Mouse (Mus musculus) adipocyte (in vitro differentiated cells): ENCODE data around the gene Ctf2.

Experiments
- DNase-seq: peaks from one replicate; pipeline ENCODE4 v3.0.0-alpha.2; 2016; ENCODE audit warnings: low spot score

The Ctf2 gene

DNA sequence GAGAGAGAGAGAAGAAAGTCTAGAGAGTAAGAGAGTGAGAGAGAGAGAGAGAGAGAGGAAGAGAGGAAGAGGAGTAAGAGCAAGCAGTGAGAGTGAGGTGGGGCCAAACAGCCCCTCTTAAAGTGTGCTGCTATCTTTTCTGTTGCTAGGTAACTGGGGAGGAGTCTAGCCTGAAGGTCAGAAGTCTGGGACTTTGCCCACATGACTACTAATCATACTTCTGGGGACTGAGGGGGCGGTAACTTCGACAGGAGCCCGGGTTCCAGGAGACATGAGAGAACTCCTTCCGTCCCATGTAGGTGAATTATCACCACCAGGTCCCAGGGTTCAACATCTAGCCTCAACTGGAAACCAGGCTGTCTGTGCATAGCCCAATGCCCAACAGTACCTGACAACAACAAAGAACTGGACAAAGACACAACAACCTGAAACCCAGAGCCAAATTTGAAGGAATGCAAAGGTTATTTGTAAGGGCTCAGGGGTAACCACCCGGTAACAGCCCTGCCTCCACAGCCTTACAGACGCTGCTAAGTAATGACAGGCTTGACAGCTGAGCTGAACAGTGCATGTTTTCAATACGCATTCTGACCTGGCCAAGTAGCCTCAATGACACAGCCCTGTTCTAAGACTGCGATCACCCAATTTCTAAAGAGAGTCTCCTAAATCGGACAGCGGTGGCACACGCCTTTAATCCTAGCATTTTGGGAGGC is 45.1 kb downstream of the Ctf2 start:
- no peak for DNase-seq

DNA sequence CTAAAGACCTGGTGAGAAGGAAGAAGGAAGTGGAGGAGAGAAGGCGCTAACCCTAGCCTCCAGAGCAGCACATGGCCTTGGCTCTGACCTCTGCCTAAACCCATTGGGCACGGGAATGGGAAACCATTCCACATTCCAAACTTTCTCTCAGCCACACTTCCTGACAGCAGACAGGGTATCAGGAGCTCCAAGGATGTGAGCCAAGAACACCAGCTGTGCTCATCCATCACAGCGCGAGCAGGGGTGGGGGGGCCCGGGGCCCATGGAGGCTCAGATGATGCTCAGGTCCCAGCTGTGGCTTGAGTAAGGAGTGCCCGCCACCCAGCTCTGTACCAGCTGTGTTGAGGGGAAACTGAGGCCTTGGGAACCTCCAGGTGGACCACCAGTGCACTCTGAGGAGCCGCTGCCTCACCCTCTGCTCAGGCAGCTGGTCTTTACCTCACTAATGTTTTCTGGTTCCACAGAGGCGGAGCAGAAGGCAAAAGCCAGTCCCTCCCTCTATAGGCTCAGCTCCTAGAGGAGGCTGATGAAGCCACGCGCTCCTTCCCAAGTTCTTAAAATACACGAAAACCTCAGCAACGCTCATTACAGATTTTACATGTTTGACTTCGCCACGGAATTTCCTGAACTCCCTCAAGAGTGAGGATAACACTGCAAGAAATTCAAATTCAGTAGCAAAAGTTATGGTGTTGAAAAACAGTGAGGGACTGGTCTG is 46.5 kb downstream of the Ctf2 start:
- DNase-seq: no peak

DNA sequence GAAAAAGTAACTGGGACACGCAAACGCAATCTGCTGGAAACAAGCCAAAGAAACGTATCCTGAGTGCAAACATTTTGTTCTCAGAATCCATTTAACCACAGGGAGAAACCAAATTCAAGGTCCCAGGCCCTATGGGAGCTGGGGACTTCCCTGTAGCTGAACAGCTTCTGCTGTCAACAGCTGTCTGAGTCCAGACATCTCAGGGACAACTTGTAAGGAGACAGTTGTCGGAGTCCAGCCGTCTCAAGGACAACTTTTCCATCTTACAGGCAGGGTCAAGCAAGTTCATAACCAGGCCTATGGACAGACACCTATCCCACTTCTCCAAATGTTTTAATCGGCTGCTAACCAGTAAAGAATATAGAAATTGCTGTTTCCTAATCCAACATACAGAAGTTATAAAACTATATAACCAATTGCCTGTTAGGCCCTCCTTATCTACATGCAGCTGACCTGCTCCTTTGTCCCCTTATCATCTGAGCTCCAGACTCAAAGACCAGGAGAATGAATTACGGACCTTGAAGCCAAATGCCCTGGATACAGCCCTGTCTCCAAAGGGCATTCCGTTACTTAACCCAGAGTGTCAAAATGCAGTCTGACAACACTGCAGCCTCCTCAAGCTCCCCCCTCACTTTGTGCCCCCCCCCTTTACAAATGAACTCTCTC is 49.9 kb downstream of the Ctf2 start:
- no peak for DNase-seq

DNA sequence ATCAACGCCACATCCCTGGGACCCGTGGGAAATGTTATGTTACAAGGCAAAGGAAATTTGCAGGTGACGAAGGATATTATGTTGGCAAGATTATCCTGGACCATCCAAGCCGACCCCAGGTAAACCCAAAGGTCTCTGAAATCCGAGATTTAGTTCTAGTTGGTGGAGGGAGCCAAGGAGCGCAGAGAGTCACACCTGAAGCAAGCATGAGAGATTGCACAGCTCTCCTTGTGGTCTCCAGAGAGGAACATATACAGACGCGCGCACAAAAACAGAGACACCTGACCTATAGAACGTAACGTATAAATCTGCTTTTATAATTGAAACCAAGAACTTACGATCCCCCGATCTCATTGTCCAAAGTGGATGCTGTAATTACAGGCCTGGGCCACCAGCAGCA is 51.4 kb downstream of the Ctf2 start:
- DNase-seq: no peak

DNA sequence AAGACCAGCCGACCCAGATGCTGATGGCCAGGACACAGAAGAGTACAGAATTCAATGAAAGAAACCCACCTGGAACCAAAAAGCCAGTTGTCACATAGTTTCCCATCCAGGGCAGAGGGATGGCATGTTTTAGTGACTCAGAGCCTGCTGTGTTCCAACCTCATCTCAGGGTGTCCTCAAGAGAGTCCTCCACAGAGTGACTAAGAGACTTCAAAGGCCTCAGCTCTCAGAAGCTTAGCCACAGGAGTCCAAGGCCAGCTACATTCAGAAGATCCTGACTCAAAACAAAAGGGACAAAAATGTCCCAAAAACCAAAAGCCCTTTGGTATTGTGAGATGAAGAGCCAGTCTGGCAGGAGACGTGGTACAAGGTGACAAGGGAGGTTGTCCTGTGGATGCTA is 53.2 kb downstream of the Ctf2 start:
- no peak for DNase-seq

DNA sequence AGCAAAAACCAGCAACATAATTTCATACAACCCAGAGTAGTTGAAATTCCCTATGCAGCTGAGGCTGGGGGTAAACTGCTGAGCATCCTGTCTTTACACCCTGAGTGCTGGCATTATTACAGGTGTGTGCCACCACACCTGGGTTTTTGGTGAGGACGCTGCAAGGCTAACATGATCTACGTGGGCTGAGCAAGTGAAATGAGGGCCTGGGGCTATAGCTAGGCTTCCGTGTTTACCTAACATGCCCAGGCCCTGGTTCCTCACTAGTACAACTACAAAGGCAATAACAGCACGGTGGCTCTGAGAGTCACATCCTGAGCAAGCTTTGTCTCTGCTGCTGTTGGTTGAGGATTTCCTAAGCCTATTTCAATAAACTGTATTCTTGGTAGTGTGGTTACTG is 54.4 kb downstream of the Ctf2 start:
- no peak for DNase-seq

DNA sequence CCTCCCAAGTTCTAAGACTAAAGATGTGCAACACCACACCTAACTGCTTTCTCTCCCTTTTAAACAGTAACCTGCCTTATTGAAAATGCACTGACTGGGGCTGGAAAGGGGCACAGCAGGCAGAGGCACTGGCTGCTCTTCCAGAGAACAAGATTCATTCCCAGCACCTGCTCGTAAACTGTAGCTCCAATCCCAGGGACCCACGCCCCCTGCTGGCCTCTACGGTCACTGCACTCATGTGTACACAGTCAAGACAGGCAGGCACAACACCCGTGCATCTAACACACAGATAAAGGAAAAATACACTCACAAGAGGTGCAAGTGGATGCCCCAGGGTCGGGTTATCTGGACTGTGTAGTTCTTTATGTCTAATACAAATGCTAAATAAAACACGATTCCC is 54.9 kb downstream of the Ctf2 start:
- no peak for DNase-seq

DNA sequence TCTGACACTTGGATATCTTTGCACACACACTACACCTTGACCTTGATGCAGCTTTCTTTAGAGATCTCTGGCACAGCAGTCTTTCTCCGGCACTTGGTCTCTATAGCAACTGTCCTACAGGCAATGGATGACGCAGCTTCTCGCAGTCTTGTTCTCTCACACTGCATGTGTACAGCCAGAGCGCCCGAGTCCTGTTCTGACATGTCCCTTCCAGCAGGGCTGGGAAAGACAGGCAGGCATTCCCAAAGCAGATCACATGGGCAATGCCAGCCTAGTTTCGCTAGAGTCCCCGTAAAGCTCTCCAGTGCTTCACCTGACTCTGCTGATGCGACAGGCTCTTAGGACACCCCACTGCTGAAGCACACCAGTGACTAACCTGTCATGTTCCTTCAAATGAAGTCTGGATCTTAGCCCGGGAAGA is 56.6 kb downstream of the Ctf2 start:
- DNase-seq: no peak

DNA sequence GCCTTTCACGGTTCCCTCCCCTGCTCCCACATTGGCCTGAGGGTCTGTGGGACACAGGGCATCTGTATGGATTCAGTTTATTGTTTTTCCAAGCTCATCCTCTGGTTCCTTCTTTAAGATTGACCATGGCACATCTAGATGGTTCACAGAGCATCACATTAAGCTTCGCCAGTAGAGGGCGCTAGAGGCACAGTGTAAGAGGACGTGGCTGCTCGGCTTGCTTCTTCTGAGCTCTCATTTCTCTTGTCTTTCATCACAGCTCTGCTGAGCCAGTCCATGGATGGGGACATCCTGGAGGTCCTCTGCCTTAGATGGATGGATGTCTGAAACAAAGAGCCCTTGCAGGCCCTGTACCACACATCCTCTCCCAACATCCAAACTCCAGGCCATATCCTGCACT is 57.0 kb downstream of the Ctf2 start:
- peak; percentile 90 for DNase-seq

DNA sequence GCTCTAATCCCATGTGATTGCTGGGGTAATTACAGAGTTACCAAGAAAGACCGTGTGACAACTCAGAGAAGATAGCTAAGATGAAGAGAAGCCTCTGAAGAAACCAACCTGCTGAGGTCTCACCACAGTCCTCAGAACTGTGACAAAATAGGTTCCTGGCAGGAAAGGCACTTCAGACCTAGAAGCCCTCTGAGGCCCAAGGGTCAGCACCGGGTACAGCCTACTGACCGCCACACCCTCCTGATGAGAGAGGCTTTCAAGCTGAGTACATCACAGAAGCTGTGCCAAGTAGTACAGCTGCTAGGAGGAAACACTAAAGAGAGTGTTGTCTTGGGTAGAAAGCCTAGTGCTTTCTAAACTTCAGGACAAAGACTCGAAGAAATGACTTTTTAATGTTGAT is 59.2 kb downstream of the Ctf2 start:
- DNase-seq: no peak

DNA sequence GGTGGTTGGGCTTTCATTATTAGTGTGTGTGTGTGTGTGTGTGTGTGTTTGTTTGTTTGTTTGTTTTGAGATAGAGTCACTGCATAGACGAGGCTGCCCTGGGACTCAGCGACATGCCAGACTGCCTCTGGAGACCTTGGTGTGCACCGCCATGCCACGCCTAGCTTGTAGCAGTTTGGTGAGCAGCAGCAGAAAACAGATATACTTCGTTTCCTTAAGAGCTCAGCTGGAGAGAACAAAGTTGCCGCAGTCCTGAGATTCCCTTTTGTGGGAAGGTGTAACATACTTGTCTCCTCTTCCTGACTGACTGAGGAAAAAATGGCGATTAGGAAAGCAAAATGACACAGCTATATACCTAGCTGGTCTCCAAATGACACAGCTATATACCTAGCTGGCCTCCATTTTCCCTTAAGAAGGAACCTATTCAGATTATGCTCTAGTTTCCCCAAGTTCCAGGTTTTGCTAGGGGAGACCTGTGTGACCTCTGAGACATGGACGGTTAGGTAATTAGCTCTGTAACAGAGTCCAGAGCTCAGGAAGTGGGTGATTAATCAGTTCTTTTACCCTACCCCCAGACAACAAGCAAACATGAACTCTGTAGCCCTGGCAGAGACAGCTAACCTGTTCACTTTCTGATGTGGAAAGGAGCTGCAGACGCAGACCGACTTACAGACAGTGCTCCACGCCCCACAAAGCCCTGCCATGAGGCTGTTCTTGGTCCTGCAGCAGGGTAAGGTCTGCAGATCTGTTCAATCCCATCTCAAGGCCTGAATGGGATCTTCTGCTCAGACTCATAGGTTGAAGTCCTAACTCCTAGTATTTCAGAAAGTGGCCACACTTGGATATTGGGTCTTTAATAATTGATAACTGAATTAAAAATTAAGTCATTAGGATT is 59.8 kb downstream of the Ctf2 start:
- no peak for DNase-seq
